Mouse (Mus musculus): ENCODE measurements at regions not wholly inside any gene's neighbourhood (a gene's known extent, or its start where the extent isn't known, plus 50 kb on each side); places are given as distances from the start of the nearest gene placed in this dataset.

GRCm38 (mm10) chr2:146625166-146625751, 113.1 kb upstream of the Ralgapa2 start:
- DNase-seq (ENCODE audit: low spot score in 2 of 2), result no peak

GRCm38 (mm10) chr2:146626531-146626930, 114.4 kb upstream of the Ralgapa2 start:
- no peak for DNase-seq (ENCODE audit: low spot score in 2 of 2)

- no peak for DNase-seq (ENCODE audit: low spot score in 2 of 2)
These were observed 118.0 kb upstream of the Ralgapa2 start for GRCm38 (mm10) chr2:146630179-146630578.

GRCm38 (mm10) chr2:146631098-146631497, 119.0 kb upstream of the Ralgapa2 start:
- no peak for DNase-seq (ENCODE audit: low spot score in 2 of 2)

GRCm38 (mm10) chr2:146633329-146634070, 121.4 kb upstream of the Ralgapa2 start:
- DNase-seq (ENCODE audit: low spot score in 2 of 2), result peak in 1 of 2 experiments; percentile 26

GRCm38 (mm10) chr2:146637573-146637972, 125.4 kb upstream of the Ralgapa2 start:
- DNase-seq (ENCODE audit: low spot score in 2 of 2), result no peak

- no peak for DNase-seq (ENCODE audit: low spot score in 2 of 2)
These were observed 134.3 kb upstream of the Ralgapa2 start for GRCm38 (mm10) chr2:146646237-146646972.

- DNase-seq (ENCODE audit: low spot score in 2 of 2), result no peak
These were observed 134.8 kb upstream of the Ralgapa2 start for GRCm38 (mm10) chr2:146646973-146647282.

- no peak for DNase-seq (ENCODE audit: low spot score in 2 of 2)
These were observed 149.2 kb upstream of the Ralgapa2 start for GRCm38 (mm10) chr2:146661346-146661745.

- no peak for DNase-seq (ENCODE audit: low spot score in 2 of 2)
These were observed 160.6 kb upstream of the Ralgapa2 start for GRCm38 (mm10) chr2:146672761-146673160.

GRCm38 (mm10) chr2:146681979-146682378, 169.8 kb upstream of the Ralgapa2 start:
- DNase-seq (ENCODE audit: low spot score in 2 of 2), result no peak

- DNase-seq (ENCODE audit: low spot score in 2 of 2), result no peak
These were observed 169.7 kb upstream of the Kiz start for GRCm38 (mm10) chr2:146685854-146686507.

- no peak for DNase-seq (ENCODE audit: low spot score in 2 of 2)
These were observed 167.1 kb upstream of the Kiz start for GRCm38 (mm10) chr2:146688544-146688943.

GRCm38 (mm10) chr2:146693484-146693883, 162.2 kb upstream of the Kiz start:
- DNase-seq (ENCODE audit: low spot score in 2 of 2), result no peak

- no peak for DNase-seq (ENCODE audit: low spot score in 2 of 2)
These were observed 161.6 kb upstream of the Kiz start for GRCm38 (mm10) chr2:146694041-146694440.

GRCm38 (mm10) chr2:146696277-146696676, 159.4 kb upstream of the Kiz start:
- DNase-seq (ENCODE audit: low spot score in 2 of 2), result no peak

GRCm38 (mm10) chr2:146696727-146697126, 158.9 kb upstream of the Kiz start:
- no peak for DNase-seq (ENCODE audit: low spot score in 2 of 2)

- DNase-seq (ENCODE audit: low spot score in 2 of 2), result no peak
These were observed 145.0 kb upstream of the Kiz start for GRCm38 (mm10) chr2:146710676-146711075.

- no peak for DNase-seq (ENCODE audit: low spot score in 2 of 2)
These were observed 134.4 kb upstream of the Kiz start for GRCm38 (mm10) chr2:146721184-146721715.

- no peak for DNase-seq (ENCODE audit: low spot score in 2 of 2)
These were observed 133.2 kb upstream of the Kiz start for GRCm38 (mm10) chr2:146722351-146723025.

GRCm38 (mm10) chr2:146723172-146723571, 132.5 kb upstream of the Kiz start:
- DNase-seq (ENCODE audit: low spot score in 2 of 2), result no peak

- DNase-seq (ENCODE audit: low spot score in 2 of 2), result no peak
These were observed 132.0 kb upstream of the Kiz start for GRCm38 (mm10) chr2:146723671-146724070.
